Mouse (Mus musculus): ENCODE data around the gene Yrdc.

Yrdc gene

DNA sequence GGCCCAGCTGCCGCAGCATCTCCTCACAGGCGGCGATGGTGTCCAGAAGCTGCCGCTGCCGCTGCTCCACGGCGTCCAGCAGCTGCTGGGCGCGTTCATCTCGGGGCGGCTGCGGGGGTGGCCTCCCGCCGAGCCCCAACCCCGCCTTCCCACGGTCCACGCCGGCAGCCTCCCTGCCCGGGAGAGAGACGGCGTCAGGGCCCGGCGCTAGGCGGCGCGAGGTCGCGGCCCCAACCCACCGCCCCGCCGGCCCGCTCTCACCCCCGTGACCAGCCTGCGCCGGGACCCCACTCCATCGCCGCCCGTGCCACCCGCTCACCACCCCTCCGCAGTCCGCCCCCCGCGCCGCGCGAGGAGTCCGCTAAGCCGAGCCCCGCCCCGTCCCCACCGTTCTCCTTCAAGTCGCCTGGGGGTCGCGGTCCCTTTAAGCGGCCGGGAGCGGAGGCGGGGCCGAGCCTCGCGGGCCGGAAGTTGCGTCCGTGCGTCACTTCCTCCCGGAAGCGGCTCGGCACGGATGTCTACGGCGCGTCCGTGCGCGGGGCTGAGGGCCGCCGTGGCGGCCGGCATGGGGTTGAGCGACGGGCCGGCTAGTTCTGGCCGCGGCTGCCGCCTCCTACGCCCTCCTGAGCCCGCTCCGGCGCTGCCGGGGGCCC is at the start of gene Yrdc:
Gene Yrdc, plus strand, starts transcription at position 419 of the 653 bp plus-strand sequence.
- DNase-seq (ENCODE audit: low read depth, low spot score), result peak; percentile 80

DNA sequence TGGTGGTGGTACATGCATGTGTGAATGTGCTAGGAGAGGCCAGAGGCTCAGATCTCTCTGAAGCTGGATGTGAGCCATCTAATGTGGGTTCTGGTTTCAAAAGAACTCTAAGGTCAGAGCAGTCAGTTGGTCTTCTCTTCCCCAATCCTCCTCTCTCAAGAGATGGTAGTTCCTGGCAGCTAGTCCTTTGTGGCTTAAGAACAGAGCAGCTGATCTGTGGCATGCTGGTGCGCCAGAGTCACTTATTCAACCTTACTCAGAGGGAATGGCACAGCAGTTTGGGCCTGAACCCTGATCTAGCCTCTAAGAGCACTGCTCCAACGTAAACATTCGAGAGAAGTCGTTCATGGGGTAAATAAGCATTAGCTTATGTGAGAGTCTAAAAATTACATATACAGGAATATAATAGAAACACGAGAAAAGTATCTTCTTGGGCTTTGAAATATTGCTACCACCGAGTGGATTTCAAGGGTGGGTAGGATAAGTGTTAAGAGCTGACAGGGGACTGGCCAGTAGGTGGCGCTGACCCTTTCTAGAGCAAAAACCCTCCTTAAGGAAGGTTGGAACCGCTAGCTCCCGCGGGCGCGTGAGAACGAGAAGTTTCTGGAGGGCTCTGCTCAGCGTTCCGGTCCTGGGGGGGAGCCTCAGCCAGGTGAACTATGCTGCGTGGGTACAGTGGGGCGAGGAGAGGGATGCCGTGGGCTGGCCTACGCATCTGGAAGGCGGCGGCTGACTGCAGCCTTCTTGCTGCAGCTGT is 48.7 kb upstream of the Yrdc start, which contains the start of gene Mtf1:
Gene Mtf1, plus strand, starts transcription at position 553 of the 757 bp plus-strand sequence.
- peak; percentile 79 for DNase-seq (ENCODE audit: low read depth, low spot score)

DNA sequence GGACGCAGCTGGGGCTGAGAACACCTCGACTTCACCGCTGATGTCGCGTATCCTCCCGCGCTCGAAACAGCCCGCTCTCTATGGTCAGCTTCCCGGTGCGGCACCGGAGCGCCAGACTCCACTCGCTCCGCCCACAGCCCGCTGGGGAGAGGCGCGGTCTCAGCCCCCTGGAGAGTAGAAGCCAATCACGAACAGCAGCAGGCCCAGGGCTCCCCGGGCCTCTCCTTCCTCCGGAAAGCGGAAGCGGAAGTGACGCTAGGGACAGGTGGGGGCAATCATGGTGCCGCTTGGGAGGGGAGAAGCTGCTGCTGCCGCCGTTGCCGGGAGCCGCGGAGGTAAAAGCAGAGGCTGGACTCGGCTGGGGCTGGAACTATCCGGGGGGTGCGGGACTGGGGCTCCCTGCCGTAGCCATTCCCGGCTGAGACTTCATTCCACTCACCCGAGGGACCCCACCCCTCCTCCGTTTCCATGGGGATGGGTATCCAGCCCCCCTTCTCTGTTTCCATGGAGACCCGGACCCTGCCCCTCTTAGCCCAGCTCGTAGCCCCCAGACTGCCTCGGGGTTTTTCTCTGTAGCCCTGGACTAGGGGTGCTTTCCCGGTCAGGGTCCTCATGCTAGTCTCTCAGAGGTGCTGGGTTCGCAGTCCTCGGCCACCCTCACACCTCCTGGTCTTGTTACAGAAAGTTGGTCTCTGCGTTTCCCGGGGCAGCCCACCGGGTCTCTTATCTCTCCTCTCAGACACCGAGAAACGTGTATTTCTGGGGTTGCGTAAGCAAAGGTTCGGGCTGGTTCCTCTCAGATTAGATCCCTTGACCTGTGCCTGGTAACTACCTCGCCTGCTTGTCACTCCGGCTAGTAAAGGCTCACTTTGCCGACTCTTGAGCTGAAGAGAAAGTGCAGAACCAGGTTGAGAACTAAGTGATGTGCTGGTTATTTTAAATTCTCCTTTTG is 47.9 kb upstream of the Yrdc start:
- peak; percentile 97 for DNase-seq (ENCODE audit: low read depth, low spot score)

DNA sequence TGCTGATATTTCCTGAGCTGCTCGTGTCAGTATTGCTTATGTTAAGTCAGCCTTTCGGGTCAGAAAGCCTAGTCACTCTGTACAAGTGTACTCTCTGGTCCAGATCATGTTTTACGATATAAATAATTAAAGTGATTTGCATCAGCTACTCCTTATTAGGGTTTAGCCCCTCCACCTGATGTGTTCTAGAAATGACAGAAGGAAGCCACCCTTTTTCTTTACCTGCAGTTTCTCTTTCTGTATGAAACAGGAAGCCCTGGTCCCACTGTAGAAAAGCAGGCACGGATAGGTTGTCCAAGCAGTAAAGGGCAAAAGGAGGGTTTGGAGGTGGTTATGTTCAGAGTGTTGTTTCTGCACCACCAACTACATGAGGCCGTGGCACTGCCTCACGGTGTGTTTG is 47.1 kb upstream of the Yrdc start:
- DNase-seq (ENCODE audit: low read depth, low spot score), result no peak

DNA sequence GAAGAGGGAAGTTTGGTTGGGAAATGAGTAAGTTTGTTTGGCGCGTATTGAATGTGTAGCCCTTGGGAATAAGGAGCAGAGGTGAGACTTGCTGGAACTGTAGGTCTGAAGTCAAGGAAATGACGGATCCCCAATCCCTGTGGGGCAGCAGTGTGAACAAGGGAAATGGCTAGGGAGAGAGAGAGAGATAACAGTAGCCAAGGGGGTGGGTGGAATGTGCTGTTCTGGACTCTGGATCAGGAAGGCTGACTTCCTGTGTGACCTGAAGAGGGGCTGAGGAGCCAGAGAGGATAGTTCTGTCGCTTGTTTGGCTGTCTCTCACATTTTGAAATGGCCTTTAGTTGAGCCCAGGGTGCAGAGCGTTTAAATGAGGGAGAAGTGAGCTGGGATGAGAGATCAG is 42.0 kb upstream of the Yrdc start:
- no peak for DNase-seq (ENCODE audit: low read depth, low spot score)

DNA sequence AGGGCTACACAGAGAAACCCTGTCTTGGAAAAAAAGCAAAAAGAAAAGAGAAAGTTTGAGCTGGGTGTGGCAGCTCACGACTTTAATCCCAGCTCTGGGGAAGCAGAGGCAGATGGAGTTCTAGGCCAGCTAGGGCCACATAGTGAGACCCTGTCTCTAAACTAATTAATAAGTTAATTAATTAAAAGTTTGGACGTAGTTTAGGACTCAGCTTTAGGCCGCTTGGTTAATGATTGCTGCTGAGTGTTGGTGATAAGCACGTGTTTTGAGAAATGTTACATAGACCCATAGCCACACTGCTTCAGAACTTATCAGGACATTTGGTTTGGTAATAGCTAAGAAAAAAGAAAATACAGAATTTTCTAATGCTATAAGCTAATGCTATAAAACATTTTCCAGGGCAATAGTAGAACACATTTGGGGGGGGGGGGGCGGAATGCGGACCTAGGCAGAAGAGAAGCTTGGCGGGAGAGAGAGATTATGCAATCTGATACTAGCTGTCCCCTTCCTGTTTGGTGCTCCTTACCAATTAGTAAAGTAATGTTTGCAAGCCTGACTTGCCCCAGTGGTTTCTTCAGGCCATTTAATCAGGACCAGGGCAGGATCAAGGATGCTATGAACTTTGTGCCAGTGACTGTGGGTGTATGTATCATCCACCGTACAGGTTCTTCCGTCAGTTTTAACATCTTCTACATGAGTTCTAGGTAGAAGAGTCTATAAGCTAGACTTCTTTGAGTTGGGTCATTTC is 41.2 kb upstream of the Yrdc start:
- DNase-seq (ENCODE audit: low read depth, low spot score), result no peak

DNA sequence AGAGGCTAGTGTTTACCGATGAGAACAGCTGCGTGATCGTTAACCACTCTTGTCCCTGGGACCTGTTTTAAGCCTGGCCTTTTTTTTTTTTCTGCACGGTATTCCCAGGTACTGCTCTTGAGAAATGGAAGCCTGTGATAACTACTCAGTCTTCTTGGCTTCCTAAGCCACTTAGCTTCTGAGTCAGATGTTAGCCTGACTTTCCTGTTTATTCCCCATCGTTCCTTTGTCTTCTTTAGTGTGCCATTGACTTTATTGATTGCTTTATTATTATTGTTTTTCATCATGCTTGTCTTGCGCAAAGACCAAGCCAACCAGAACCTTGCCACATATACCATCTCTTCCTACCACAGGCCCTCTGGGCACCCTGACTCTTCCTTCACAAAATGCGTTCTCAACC is 40.4 kb upstream of the Yrdc start:
- DNase-seq (ENCODE audit: low read depth, low spot score), result no peak

DNA sequence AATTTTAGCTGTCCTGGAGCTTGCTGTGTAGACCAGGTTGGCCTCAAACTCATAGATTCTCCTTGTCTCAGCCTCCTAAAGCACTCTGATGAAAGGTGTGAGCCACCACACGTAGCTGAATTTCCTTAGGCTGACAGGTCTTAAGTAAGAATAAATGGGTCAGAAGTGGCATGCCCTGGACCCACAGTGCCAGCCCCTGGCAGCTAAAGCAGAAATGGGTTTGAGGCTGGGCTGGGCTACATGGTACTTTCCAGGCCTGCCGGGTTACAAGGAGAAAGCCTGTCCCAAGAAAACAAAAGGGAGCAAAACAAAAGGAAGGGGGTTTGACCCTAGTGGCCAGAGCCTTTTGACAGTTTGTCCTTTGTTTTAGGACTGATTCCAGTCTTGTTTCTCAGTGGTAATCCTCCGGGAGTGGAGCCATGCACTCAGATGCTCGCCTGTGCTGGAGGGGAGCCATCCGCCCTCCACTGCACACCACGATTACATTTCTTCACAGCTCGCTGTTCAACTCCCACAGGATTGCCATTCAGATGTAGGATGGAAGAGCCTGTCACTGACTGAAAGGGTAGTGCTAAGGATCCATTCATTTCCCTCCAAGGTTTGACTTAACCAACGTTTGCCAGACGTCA is 39.0 kb upstream of the Yrdc start:
- no peak for DNase-seq (ENCODE audit: low read depth, low spot score)

DNA sequence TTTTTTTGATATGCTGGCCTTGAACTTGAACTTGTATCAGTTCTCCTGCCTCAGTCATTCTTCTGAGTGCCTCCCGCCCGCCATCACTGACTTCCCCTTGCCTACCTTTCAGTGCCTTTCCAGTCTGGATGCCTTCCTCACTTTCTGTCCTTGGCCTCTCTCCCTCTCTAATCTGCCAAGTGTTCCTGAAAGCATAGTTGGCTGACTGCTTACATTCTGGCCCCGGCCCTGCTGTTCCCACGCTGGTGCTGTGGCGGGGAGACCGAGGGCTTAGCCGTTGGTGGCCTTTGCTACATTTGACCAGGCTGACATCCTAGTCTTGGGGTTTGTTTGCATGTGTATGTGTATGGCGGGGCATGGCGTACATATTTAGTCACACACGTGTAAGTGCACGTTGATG is 34.6 kb upstream of the Yrdc start:
- DNase-seq (ENCODE audit: low read depth, low spot score), result no peak

DNA sequence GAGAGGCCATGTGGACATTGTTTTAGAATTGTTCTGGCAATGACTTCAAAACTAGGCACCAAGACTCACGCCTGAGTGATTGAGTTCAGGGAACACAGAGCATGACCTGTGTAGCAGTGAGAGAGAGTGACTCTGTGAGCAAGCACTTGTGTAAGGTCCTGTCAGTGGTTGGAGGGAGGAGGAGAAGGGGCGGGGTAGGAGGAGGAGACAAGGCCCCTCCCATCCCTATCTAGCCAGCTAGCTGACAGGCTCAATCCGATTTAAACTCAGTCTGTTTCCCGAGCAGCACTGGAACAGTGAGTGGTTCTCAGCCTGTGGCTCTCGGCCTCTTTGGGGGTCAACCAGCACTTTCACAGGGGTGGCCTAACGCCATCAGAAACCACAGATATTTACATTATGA is 32.7 kb upstream of the Yrdc start:
- peak; percentile 26 for DNase-seq (ENCODE audit: low read depth, low spot score)

DNA sequence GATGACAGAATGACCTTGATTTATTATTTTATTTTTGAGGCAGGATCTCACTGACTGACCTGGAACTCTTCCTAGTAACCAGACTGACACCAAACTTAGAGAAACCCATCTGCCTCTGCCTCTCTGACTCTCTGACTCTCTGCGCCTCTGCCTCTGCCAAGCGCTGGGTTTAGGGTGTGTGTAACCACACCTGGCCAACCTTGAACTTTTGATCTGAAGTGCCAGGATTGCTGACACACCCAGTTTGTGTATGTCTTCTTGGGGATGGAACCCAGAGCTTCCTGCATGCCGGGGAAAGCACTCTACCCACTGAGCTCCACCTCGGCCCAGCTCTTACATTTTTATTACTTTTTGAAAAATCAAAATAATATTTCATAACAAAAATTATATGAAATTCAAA is 31.6 kb upstream of the Yrdc start:
- no peak for DNase-seq (ENCODE audit: low read depth, low spot score)

DNA sequence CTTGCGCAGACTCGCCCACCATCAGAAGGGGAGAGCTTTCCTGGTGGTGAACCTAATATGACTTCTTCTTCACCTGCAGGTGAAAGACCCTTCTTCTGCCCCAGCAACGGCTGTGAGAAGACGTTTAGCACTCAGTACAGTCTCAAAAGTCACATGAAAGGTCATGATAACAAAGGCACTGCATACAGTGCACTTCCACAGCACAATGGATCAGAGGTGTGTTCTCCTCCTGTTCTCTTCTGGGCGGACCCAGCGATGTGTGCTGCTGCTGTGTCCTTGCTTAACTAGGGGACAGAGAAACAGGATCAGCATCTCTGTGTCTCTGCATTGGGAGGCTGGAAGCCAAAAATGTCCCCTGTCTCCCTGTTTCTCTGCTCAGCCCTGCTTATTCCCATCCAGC is 25.5 kb upstream of the Yrdc start:
- DNase-seq (ENCODE audit: low read depth, low spot score), result no peak

DNA sequence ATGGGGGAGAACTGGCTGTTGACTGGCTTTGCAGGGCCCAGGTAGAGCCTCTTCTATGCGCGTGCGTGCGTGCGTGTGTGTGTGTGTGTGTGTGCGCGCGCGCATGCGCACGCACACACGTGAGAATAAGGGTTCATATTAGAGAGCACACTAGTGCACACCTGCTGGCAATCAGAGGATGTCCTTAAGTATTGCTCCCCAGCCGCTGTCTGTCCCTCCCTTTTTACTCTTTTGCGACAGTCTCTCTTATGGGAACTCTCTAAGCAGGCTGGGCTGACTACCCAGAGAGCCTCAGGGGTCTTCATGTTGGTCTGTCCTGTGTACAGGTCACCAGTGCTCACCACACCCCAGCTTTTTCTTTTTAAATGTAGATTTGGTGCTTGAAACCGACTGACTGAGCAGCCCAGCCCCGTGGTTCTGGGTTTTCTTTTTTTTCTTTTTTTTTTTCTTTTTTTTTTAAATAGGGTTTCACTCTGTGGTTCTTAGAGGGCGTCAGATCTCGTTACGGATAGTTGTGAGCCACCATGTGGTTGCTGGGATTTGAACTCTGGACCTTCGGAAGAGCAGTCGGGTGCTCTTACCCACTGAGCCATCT is 25.0 kb upstream of the Yrdc start:
- DNase-seq (ENCODE audit: low read depth, low spot score), result no peak

DNA sequence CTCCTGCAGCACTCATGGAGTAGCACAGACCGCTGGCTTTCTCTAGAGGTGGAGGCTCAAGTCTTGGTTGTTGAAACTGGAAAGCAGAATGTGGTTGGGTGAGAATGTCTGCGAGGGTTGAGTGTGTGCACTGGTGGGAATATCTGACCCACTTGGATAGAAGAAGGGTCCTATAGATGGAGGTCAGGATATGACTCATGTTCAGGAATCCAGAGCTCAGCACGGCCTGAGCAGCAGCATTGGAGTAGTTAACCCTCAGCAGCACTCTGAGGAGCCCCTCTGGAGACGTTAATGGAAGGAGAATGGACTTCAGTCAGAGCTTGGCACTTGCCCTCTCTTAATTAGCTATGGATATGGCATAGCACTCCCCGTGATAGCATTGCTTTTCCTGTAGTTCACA is 20.8 kb upstream of the Yrdc start:
- DNase-seq (ENCODE audit: low read depth, low spot score), result no peak

DNA sequence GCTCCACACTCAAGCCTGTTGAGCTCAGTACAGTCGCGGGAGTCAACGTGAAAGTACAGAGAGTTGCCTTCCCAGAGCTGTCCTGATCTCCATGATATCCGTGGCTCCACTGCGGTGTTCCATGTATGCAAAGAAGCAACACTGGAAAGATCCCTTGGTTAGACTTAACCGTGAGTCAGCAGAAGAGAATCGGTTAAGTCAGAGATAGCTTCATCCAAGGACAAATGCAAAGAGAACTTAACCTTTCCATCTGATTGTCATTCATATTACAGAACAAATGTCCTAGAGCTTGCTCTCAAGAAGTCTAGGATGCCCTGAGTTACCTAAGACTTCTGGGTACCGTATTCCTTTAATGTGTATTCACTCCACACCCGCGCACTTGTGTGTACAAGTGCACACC is 17.7 kb upstream of the Yrdc start:
- no peak for DNase-seq (ENCODE audit: low read depth, low spot score)

DNA sequence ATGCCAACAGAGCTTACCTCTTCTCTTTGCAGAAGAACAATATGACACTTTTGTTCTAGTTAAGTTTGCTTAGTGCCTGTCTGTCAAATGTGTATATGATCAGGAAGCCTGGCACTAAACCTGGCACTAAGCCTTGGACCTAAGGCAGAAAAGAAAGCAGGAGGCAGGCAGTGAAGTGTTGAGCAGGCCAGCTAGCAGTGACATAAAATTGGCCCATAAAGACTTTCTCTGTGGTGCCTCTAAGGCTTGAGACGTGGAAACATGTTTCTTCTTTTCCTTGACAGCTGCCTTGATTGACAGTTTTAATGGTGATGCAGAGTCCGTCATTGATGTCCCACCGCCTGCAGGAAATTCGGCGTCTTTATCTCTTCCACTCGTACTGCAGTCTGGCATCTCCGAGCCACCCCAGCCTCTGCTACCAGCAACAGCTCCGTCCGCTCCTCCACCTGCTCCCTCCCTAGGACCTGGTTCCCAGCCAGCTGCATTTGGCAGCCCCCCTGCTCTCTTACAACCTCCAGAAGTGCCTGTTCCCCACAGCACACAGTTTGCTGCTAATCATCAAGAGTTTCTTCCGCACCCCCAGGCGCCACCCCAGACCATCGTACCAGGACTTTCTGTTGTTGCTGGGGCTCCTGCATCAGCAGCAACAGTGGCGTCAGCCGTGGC is 12.3 kb upstream of the Yrdc start:
- DNase-seq (ENCODE audit: low read depth, low spot score), result no peak

DNA sequence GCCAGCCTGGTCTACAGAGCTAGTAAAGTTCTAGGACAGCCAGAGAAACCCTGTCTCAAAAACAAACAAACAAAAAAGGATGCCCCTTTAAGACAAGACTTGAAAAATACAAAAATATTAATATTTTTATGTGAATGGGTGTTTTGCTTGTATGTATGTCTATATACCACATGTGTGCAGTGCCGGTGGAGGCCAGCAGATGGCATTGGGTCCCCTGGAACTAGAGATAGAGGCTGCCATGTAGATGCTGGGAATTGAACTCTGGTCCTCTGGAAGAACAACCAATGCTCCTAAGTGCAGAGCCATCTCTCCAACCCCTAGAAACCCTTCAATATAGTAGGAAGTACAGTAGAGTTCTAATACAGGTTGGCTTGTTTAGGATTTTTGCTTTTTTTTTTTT is 9.5 kb upstream of the Yrdc start:
- no peak for DNase-seq (ENCODE audit: low read depth, low spot score)

DNA sequence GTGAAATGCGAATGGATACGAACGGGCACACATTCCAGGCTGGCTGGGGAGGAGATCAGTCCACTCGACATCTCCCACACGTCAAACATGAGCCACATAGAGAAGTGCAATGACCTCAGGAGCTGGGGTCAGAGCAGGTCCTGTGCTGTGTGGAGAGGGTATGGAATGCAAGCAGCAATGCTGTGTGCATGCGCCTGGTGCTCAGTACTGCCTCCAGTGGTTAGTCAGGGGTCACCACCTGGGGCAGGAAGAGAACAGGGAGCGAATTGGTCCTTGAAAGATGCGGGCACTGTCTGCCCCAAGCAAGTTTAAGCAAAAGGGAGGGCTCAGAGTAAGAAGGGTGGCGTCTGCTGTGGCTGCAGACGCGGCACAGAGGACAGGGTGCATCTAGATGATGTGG is 7.0 kb upstream of the Yrdc start:
- no peak for DNase-seq (ENCODE audit: low read depth, low spot score)

DNA sequence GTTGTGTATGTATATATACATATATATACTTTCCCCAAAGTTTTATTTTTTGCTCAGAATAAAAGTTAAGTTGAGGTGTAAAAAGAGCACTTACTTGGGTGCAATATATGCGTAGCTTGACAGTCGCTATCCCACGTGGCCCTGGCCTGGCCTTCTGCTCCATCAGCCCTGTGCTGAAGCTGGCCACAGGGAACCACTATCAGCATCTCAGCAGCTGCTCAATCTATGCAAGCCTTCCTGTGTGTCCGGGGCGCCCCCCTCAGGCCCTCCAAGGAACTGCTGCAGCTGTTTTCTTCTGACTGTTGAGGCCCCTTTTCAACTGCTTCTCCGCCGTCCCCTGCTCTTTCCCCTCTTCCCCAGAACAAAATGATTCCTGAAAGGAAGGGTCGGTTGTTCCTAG is 2.9 kb upstream of the Yrdc start:
- peak; percentile 46 for DNase-seq (ENCODE audit: low read depth, low spot score)

DNA sequence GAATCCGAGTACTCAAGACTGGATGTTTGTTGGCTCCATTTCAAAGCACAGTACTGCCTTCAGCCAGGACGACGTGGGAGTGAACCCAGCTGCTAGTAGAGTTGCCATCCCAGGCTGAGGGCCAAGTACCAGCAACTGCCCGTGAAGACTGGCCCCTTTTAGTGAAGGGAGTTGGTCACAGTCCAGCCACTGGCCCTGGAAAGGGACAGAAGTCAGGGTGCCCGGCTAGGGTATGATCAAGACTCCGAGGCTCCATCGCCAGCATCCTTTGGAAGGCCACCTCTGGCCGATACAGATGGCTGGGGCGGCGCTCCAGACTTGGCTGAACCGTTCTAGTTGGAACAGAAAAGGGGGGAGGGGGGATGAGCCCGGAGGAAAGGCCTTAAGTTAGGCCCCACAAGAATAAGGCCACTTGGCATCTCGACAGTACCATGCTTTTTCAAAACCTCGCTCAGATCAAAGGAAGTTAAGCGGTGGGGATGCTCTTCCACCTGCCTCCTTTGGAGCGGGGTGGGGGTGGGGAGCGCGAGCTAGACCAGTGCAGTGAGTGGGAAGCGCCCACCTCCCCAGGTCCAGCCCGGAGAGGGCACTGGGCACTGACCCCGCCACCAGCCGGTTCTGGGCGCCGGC is 733 bp upstream of the Yrdc start:
- peak; percentile 40 for DNase-seq (ENCODE audit: low read depth, low spot score)
